Mouse (Mus musculus): ENCODE results near the gene Olfr1016.

The Olfr1016 gene

GRCm38 (mm10) chr2:85802444-85802843 lies at the start of gene Olfr1016:
Gene Olfr1016 (minus strand): TSS chr2:85802544.
- no peak for DNase-seq

- DNase-seq, result no peak
These were observed 44.4 kb upstream of the Olfr1016 start, which contains the start of gene Olfr1020 for GRCm38 (mm10) chr2:85846730-85847129. Gene Olfr1020 (plus strand): TSS chr2:85847030.

- DNase-seq, result no peak
These were observed 43.0 kb upstream of the Olfr1016 start, which contains the start of gene Olfr1019 for GRCm38 (mm10) chr2:85845383-85845782. Gene Olfr1019 (minus strand): TSS chr2:85845483.

GRCm38 (mm10) chr2:85818179-85818578 lies 15.8 kb upstream of the Olfr1016 start, which contains the start of gene Olfr1018:
Gene Olfr1018 (plus strand): TSS chr2:85818479.
- no peak for DNase-seq

GRCm38 (mm10) chr2:85804501-85804900 lies 2.2 kb upstream of the Olfr1016 start:
- no peak for DNase-seq

- no peak for DNase-seq
These were observed 10.0 kb downstream of the Olfr1016 start for GRCm38 (mm10) chr2:85792331-85792730.

GRCm38 (mm10) chr2:85781717-85782116 lies 20.6 kb downstream of the Olfr1016 start, which contains the start of gene Olfr1015:
Gene Olfr1015 (plus strand): TSS chr2:85782017.
- DNase-seq, result no peak

GRCm38 (mm10) chr2:85772413-85772812 lies 29.9 kb downstream of the Olfr1016 start, which contains the start of gene Olfr1014:
Gene Olfr1014 (plus strand): TSS chr2:85772713.
- no peak for DNase-seq

GRCm38 (mm10) chr2:85766798-85767197 lies 35.5 kb downstream of the Olfr1016 start, which contains the start of gene Olfr1013:
Gene Olfr1013 (plus strand): TSS chr2:85767098.
- DNase-seq, result no peak

- no peak for DNase-seq
These were observed 39.7 kb downstream of the Olfr1016 start, which contains the start of gene Olfr1012 for GRCm38 (mm10) chr2:85762666-85763065. Gene Olfr1012 (minus strand): TSS chr2:85762766.

GRCm38 (mm10) chr2:85753822-85754221 lies 48.5 kb downstream of the Olfr1016 start:
- no peak for DNase-seq

Measured in kidney, postnatal 4 days (tissue).